Mouse (Mus musculus) large intestine, adult 2 months (tissue): ENCODE results near the gene Srgap3. TPM values are rescaled to one million over a fixed set of nuclear protein-coding genes. Genes with fewer than 3 reads are reported as not detected.
A peak's percentile ranks its signal among the peaks of the same experiment; 100 is the strongest.
"Not testable (repeated sequence)": the region's sequence is repeated elsewhere in the genome, so short reads cannot be mapped to it uniquely, and the experiment has no call there.

Source experiments
- DNase-seq: peaks from one replicate; pipeline ENCODE4 v3.0.0-alpha.2; 2012; ENCODE audit warnings: low read depth, low spot score
- WGBS: fragments of 180-500 bp; shearing (Covaris S2); methylation state at CpG from one replicate; pipeline ENCODE4 v1.1.7; 2018; 5-methylcytosine and 5-hydroxymethylcytosine counted together
- polyA plus RNA-seq: library from polyadenylated mRNA; depleted of rRNA; stranded (reverse); fragments of >200 nt; gene quantifications from 2 replicates; pipeline ENCODE4 v1.2.3, GENCODE M21; 2012; rRNA removed

Gene Srgap3
- polyA plus RNA-seq, 1 experiment, result 0.71 TPM

DNA sequence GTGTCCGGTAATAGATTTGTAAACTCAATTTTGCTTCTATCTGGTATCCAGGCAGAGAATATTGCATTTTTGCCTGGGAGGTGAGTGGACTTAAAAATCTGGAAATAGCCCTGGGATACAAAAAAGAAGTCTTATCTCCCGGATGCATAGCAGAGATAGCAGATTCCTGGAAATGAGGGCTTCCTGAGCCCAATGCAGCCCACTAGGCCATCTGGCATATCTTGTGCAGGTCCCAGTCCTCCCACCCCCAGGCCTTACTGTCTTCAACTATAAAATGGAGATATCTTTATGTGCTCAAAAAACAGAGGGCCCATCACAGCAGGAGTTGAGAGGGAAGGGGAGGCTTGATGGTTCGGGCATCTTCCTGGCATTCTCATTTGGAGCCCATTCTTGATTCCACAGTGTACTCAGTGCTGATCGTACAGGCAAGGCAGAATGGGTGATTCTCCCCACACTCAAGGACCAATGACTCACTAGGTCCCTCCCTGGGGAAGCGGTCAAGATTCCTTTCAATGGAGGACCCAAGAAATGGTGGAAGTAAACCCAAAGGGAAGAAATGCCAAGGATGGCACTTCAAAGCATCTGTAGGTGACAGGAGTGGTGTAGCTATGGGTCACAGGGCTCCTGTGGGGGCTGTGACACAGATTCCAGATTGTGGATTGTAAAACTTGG is 226.5 kb downstream of the Srgap3 start:
- 88% methylated on average over 5 of the region's 5 CpGs for WGBS
- DNase-seq, result no peak

DNA sequence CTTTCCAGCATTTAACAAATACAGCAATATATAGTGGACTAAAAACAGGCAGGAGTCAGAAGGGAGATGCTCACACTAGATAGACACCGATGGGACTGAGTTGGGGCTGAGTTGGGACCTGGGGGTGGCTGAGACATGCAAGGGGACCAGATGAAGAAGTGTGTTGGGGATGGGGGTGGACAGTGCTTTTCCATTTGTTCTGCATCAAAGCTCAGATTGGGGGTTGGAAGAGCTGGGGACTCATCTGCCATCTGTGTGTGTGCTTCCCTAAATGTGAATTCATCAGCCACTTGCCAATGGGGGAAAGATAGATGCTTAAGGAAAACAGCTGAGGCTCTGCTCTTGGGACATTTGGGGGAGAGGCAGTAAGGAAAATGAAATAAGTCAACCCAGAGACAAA is 227.1 kb downstream of the Srgap3 start:
- WGBS, result 93% methylated on average over 1 of the region's 1 CpGs

DNA sequence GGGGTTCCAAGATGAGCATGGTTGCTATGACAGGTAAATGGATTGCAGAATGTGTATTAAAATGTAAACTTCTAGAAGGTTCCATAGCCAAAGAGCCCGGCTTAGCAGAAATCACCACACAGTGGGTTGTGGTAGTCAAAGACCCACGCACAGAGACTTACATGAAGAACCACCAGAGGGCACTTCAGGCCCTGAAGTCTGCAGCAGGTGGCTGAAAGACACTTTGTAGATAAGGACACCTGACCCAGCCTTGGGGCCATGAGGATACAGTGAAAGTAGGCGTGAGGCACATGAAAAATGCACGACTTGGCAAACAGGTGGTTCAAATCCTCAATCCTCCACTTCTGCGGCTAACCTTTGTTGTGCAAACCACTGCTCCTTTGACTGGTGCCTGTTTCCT is 229.9 kb downstream of the Srgap3 start:
- 48% methylated on average over 5 of the region's 5 CpGs for WGBS

More for the DNA sequence above, 227.1 kb downstream of the Srgap3 start:
- DNase-seq, result no peak

DNA sequence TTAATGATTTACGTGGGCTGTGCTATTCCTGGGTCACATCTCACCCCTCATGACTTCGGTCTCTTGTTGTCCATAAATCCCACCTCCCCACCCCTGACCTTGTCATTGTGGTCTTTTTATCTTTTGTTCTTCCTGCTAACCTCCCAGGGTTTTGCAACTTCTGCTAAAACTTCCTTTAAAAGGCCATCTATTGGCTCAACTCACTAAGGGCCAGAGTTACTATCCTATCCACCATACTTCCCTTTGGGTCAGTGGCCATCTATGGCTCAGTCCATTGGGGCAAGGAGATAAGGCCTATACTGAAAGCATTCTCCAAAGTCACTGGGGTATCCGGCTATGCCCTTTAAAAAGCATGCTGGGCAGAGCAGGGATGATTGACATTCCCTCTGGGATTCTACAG is 233.1 kb downstream of the Srgap3 start:
- WGBS, result 76% methylated on average over 3 of the region's 3 CpGs
- DNase-seq, result no peak

More for the DNA sequence above, 229.9 kb downstream of the Srgap3 start:
- DNase-seq, result no peak

DNA sequence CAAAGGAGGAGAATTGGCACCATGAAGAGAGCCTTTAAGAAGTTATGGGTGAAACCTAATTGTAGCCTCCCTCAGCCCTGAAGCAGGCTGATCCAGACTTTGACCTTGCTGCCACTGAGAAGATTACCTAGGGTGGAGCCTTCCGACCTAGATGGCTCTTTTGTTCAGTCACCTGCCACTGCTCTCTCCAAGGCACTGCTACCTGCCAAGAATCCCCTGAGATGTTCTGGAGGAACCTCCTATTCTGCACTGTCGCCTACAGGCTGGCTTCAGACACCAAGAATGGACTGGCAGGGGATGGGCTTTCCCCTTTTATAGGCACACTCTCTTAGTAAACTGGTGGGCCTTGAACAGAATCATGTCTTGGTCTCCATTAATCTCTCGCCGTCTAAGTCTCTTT is 244.8 kb downstream of the Srgap3 start:
- DNase-seq, result not testable (repeated sequence)
- WGBS, result 59% methylated on average over 4 of the region's 4 CpGs

DNA sequence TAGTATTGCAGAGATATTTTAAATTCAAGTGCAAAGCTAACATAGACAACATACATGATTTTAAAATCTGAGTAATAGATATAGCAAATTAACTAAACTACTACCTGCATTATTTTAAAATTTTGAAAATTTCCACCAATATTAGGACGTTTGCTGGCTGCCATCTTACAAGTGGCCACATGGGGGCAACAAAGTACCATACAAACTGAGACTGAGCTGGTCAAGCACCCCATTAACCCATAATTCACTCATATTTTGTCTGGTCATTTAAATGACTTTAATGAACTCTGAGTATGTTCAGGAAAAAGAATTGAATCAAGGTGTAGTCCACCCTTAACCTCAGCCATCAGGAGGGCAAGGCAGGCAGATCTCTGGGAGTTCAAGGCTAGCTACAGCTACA is 246.7 kb downstream of the Srgap3 start:
- DNase-seq, result no peak
- WGBS, result 0% methylated on average over 1 of the region's 1 CpGs

DNA sequence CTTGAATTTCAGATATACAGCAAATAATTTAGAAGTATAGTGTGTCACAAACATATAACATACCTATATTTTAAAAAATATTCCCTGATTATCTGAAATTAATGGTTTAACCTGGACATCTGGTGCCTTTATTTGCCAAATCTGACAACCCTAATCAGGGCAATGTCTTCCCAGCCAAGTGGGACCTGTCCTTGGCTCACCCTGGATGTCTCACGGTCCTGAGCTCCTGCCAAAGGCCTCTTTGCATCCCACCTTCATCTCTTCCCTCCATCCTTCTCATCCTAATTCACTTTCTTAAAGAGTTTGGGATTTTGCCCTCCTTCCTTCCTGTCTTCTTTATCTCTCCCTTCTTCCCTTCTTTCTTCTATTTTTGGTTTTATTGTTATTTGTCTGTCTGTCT is 248.0 kb downstream of the Srgap3 start:
- DNase-seq, result no peak
- WGBS, result 67% methylated on average over 1 of the region's 1 CpGs

DNA sequence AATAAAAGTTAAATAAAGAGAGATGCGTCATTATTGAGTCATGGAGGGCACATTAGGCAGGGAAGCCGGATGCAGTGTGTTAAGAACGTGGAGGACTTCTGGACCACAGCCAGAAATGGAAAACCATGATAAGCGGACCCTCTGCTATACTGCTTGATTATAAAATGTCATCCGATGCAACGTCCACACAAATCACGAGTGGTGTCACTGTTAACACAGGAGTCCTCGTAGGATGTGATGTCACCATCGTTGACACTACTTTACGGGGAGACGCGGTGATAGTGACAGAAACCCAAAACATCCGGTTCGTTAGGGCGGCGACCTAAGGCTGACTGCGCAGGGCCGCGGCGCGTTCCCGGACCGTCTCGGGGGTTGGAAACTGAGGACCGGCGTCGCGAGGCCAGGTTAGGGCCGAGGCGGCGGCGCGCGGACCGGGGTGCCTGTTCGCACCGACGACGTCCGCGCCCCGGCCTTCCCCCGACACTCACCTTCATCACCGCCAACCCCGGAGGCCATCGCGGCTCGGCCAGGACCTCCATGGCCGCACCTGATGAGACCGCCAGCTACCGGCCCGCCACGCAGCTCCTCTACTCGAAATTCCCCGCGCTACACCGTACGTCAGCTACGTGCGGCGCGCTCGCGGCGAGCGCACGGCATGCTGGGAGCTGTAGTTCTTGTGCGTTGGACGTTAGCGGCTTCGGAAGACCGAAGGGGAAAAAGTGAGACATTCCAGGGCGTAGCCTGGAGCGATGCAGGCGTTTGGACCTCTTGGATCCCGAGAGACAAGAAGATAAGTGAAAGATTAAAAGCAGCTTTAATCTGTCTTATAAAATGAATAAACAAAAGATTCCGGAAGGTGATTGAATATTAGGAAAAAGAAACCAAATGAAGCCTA is 250.8 kb downstream of the Srgap3 start, which contains the start of gene Rad18:
Gene Rad18 (minus strand): TSS at position 631 of the 895 bp plus-strand sequence.
- under 1% methylated on average over 77 of the region's 77 CpGs for WGBS
- DNase-seq, result peak; percentile 64

DNA sequence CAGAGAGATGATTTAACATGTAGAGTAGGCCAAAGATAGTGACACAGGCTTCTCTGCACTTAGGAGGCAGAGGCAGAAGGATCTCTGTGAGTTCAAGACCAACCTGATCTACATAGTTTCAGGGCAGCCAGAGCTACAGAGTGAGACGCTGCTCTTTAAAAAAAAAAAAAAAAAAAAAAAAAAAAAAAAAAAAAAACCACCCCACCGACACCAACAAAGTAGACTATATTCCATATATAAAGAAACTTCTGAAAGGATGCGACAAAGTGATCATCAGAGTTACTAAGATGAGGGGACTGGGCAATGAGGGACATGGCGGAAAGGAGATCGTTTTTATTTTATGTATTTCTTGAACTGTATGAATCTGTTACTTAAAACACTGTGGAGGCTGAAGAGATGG is 252.6 kb downstream of the Srgap3 start:
- no peak for DNase-seq
- WGBS, result 88% methylated on average over 5 of the region's 5 CpGs

DNA sequence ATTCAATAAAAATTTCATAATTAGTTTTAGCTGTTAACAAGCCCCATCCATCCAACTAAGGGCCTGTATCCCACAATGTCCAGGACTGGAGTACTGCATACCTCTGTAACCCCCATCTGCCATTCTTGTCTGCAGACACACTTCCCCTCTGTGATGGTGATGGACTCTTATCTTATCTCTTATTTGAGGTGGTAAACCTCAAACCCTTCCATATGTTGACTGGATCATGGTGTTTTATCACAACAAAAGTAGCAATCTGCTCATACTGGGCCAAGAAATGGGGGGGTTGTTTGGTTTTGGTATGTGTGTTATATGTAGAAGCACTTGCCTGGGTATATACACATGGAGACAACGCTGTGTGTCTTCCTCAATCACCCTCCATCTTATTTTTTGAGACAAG is 255.5 kb downstream of the Srgap3 start:
- no peak for DNase-seq

DNA sequence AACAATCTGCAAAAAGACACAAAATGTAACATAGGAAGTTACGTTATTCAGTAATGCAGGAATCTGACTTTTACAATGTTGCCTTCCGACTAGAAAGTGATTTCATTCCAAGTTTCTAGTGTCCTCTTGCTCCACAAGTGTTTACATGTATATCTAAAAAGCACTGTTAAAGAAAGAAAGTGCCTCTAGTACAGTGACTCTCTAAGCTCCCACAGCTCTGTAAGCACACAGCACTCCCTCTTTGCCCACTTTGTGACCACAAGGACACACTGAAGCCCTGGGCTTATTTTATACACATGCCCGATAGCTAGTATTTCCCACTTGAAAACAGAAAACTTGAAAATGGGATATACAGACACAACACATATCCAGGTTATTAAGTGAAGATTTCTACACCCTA is 259.0 kb downstream of the Srgap3 start:
- 89% methylated on average over 3 of the region's 3 CpGs for WGBS
- no peak for DNase-seq

More for the DNA sequence above, 255.5 kb downstream of the Srgap3 start:
- WGBS, result 100% methylated on average over 1 of the region's 1 CpGs

DNA sequence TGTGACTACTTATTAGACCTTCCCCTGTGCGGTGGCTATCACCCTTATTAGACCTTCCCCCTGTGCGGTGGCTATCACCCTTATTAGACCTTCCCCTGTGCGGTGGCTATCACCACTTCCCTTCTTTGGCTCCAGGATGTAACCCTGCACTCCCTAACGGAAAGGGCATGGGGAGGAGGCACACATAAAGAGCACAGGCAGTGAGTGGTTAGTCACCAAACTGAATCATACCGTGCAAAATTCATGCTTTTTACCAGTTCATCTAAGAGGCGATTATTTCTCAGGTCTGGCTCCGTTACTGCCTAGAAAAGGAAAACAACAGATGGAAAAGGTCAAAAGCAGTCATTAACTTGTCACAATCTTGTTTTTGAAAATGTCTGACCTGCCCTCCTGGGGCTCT is 260.6 kb downstream of the Srgap3 start:
- WGBS, result 70% methylated on average over 7 of the region's 7 CpGs
- DNase-seq, result no peak

DNA sequence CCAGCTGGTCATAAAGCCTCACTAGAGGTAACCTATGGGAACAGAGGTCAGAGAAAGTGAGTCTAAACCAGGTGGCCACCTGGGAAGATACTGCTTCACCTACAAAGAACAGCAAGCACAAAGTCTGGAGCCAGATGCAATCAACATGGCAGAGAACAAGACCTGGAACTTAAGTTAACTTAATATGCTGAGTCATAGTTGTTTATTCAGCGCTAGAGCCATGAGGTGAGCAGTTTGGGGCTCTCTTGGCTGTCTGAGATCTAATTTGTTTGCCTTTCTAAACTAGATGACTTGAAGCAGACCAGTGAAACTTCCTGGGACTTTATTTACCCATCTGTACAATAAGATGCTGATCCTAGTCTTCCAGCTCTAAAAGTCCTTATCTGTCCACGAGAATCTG is 263.0 kb downstream of the Srgap3 start:
- WGBS, result 60% methylated on average over 2 of the region's 2 CpGs
- no peak for DNase-seq

Other genes starting within 250 kb of the Srgap3 start
- 10.6 and 11.3 TPM in 2 replicates for gene Thumpd3, start 99.0 kb upstream of the Srgap3 start, polyA plus RNA-seq
- 23.2 and 31.5 TPM in 2 replicates for gene Setd5, start 130.1 kb upstream of the Srgap3 start, polyA plus RNA-seq
- 0.26 and 0.46 TPM in 2 replicates for gene Lhfpl4, start 248.1 kb upstream of the Srgap3 start, polyA plus RNA-seq